Mouse (Mus musculus) heart, adult 2 months (tissue): Measurements from ENCODE around the gene Ndufa12.

Source experiments
- CTCF ChIP-seq: fragments of 200-600 bp; IDR thresholded peaks from 2 replicates; pipeline ENCODE4 v1.8.1; 2022; ENCODE audit warnings: antibody characterized with exemption, mild to moderate bottlenecking, moderate library complexity
- EP300 ChIP-seq: fragments of 200-500 bp; IDR thresholded peaks from 2 replicates; pipeline ENCODE4 v1.6.1; 2011; ENCODE audit warnings: low read depth, low read length, control low read depth; ENCODE audit not compliant: insufficient read depth
- POLR2A ChIP-seq: fragments of 200-500 bp; IDR thresholded peaks from 2 replicates; pipeline ENCODE4 v1.6.1; 2011; ENCODE audit warnings: mild to moderate bottlenecking, low read depth, low read length, control low read depth; ENCODE audit not compliant: insufficient read depth

- no peak for TF ChIP-seq CTCF
- no peak for TF ChIP-seq POLR2A
- no peak for TF ChIP-seq EP300
Observed at GRCm38 (mm10) chr10:94183199-94183598, 15.3 kb upstream of the Ndufa12 start.
